Mouse (Mus musculus) layer of hippocampus, adult 6 months (tissue): ENCODE measurements around the gene Gm8439. TPM values are rescaled to one million over a fixed set of nuclear protein-coding genes. Genes with fewer than 3 reads are reported as not detected.

Experiments
- long read RNA-seq, 2 experiments: library from polyadenylated mRNA; unstranded; transcript quantifications; one replicate each; pipeline ENCODE4 v2.0.0; 2019 to 2020
- polyA plus RNA-seq: library from polyadenylated mRNA; unstranded; fragments of <200 nt; fragmentation: Nextera tagmentation; gene quantifications from 2 replicates; pipeline ENCODE4 v1.2.3, GENCODE M21; 2021

Gene Gm8439
- not detected in 2 replicates for polyA plus RNA-seq
- long read RNA-seq, experiment 1 = 0 reads
- long read RNA-seq, experiment 2, partial matches to known transcripts = 0 of 1 reads
- long read RNA-seq, experiment 2, other reads (novel, unspliced or antisense) = 1 of 1 reads

DNA sequence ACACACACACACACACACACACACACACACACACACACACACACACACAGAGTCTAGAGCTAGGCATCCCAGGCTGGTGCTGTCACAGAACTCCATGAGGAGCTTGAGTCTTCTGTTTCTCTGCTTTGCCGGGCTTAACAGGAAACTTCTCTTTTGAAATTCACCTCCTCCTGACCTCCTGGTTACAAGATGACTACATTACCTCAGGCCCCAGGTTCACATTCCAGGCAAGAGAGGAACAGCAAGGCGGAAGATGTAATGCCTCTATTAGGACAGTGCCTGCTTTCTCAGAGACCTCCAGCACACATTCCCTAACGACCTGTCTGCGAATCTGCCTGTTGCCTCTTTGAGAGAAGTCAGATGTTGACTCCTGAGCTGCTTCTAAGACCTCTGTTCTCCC is at the start of gene Gm8439:
Gene Gm8439, plus strand, starts transcription at position 301 of the 400 bp plus-strand sequence.

DNA sequence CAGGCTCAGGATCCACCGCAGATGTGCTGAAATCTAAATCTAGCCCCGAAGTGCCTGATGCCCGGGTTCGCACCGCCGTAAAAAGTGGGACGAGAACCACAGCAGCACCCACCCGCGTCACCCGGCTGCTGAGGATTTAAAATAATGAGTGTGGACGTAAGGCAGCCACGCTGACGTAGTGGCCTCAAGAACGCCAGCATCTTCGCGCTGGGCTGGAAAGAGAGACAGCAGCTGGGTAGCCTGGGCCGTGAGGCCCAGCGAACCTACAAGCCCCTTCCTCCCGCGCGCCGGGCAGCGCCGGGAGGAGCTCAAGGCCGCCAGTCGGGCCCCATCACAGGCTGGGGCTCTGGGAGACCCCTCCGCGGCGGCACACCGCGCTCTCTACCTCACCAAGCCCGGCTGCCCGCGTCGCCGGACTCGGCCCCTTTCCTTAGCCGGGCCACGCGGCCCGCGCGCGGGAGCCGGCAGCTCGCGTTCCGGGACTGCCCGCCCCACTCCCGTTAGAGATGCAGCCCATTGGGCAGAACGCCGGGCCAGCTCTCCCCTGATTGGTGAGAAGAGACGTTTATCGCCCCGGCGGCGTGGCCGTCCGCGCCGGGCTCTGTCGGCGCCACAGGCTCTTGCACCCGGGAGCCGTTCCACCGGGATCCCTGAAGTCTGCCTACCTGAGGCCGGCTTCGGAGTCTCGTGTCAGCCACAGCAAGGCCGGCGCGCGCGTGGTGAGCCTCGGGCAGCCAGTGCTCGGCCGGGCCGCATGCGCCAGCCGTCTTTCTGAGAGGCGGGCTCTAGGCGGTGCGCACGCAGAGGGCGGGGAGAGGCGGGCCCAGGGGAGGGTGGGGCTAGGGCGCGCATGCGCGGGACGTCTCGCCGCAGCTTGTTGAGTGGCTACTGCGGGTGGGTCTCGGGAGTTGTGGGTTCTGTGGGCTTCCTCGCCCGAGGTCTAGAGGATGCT is 18.8 kb upstream of the Gm8439 start, which contains the start of gene Ctps:
Gene Ctps, minus strand, starts transcription at position 791 of the 952 bp plus-strand sequence.

Other genes starting within 250 kb of the Gm8439 start
- gene Scmh1, start 183.5 kb upstream of the Gm8439 start, polyA plus RNA-seq = 35.8 and 56.0 TPM in 2 replicates
- gene Slfnl1, start 56.5 kb upstream of the Gm8439 start, polyA plus RNA-seq = not detected in 2 replicates
- 26.3 and 28.2 TPM in 2 replicates for gene Ctps, start 18.5 kb upstream of the Gm8439 start, polyA plus RNA-seq
- gene Cited4, start 77.8 kb downstream of the Gm8439 start, polyA plus RNA-seq = 4.5 and 8.5 TPM in 2 replicates
- gene Kcnq4, start 159.9 kb downstream of the Gm8439 start, polyA plus RNA-seq = 0.70 and 1.4 TPM in 2 replicates
- gene Nfyc, start 242.8 kb downstream of the Gm8439 start, polyA plus RNA-seq = 75.2 and 81.5 TPM in 2 replicates